Mouse (Mus musculus) gastrocnemius, adult 18-20 months (tissue): ENCODE measurements around the gene Zmat5. TPM values are rescaled to one million over a fixed set of nuclear protein-coding genes. Genes with fewer than 3 reads are reported as not detected.
A peak's percentile ranks its signal among the peaks of the same experiment; 100 is the strongest.

Source experiments
- DNase-seq: peaks from one replicate; pipeline ENCODE4 v3.0.0; 2021; ENCODE audit warnings: low spot score
- long read RNA-seq, 2 experiments: library from polyadenylated mRNA; stranded (forward); transcript quantifications; one replicate each; pipeline ENCODE4 v2.0.0; 2021
- total RNA-seq, 2 experiments: library from RNA; stranded (reverse); gene quantifications; 2 replicates each; pipeline ENCODE4 v1.2.3; 2021

Gene Zmat5
- total RNA-seq: 10 to 100 TPM; 25.5 to 26.6 TPM
- long read RNA-seq, experiment 1, partial matches to known transcripts: 0 of 16 reads
- long read RNA-seq, experiment 1, other reads (novel, unspliced or antisense): 14 of 16 reads
- long read RNA-seq, experiment 2, transcript Zmat5-201 (6 exons, 792 nt): major isoform, 6 of 27 reads
- long read RNA-seq, experiment 2, partial matches to known transcripts: 2 of 27 reads
- long read RNA-seq, experiment 2, other reads (novel, unspliced or antisense): 19 of 27 reads

- DNase-seq: peak; percentile 92
Measured at GRCm38 (mm10) chr11:4704072-4704964, at the start of gene Zmat5, which contains the start of gene Uqcr10. TSS of gene Zmat5 (plus strand) at chr11:4704678. TSS of gene Uqcr10 (minus strand) at chr11:4704342.

DNA sequence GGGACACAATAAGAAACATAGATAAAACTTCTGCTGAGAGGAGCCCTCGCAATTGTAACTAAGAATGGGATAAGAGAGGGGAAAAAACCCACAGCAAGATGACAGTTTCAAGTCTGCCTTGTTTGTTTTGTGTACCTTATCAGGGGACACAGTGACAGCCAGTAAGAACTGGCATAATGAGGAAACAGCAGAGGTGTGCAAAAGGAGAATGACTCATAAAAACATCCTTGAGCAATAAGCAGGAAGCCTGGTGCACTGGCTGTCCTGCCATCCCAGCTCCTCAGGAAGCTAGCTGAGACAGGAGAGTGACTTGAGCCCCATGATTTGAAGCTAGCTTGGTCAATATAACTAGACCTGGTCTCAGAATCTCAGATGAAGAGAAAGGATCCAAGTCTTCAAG is 44.7 kb upstream of the Zmat5 start:
- DNase-seq: no peak

DNA sequence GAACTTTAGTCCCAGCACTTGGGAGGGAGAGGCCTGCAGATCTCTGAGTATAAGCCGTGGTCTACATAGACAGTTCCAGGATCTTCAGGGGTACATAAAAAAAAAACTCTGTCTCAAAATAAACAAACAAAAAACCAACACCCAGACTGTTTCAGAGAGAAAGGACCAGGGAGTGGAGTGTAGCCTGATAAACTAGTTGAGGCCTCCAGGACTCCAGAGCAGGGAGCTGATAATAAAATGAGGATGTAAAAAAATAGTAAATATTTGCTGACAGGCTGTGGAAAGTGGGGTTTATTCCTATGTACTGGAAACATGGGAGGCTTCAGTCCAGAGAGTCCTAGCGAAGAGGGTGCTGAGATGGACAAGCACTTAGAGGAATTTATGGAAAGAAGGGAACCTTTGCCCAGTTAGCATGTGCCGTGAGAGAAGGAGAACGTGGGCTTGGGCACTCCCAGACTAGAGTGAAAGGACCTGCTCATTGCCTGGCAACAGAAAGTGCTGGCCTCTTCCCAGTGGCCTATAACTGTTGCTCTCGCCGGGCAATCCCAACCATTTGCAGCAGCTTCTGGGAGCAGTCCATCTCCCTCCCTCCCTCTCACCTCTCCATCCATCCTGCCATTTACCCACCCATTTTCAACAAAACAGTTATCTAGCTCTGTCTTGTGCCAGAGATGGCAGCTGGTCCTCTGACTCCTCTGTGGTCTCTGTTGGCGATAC is 44.0 kb upstream of the Zmat5 start:
- DNase-seq: peak; percentile 31

DNA sequence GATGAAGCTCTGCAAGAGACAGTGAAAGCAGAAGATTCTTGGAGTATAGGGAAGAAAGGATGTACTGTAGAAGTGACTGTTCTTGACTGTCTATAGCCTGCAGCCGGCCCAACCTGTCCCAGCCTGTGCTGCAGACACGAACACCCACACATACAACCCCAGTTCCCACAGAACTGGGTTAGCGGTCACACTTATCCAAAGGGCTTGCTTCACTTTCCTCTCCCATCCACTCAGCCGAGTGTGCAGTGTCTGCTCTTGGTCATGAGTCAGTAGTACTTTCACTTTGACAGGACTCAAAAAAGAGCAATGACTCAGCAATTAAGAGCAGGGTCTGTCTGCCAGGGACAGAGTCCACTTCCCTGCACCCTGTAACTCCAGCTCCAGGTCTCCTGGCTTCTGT is 43.2 kb upstream of the Zmat5 start:
- DNase-seq: peak; percentile 24

DNA sequence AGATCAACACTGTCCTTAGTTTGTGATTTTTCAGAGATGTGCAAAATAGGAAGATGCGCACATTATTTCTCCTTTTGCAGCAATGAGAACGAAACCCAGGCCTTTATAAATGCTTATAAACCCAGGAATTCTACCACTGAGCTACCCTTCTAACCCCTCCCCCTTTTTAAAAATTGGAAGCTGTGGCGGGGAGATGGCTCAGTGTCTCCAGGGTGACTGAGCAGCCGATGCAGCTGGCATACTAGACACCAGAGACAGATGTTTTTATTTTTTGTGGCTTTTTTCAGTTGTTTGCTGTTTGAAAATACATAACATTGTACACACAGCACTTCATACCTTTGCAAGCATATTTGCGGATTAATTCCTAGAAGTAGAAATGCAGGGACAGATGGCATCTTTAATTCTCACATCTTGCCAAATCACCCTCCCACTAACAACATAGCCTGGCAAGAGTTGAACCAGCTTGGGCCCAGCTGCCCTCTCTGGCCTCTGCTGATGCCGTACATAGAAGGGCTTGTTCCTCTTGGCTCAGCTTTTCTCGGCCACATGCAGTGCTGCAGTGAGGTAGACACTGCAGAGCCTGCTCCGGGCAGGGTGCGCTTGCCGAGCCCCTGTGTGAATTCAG is 42.5 kb upstream of the Zmat5 start:
- DNase-seq: no peak

DNA sequence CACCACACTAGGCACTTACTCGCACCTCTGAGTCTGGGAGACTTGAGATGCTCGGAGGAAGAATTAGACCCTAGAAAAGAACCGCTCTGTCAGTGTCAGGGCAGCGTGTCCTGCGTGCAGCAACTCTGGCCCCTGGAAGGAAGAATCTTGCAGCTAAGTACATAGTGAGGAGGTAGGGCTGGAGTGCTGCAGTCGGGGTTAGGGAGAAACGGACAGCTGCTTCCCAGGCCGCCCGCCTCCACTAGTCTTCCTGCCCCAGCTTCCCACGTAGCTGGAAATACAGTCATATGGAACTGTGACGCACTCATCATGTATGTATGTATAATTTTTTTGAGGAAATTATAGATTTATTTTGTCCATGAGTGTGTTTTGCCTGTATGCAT is 42.0 kb upstream of the Zmat5 start:
- DNase-seq: no peak

DNA sequence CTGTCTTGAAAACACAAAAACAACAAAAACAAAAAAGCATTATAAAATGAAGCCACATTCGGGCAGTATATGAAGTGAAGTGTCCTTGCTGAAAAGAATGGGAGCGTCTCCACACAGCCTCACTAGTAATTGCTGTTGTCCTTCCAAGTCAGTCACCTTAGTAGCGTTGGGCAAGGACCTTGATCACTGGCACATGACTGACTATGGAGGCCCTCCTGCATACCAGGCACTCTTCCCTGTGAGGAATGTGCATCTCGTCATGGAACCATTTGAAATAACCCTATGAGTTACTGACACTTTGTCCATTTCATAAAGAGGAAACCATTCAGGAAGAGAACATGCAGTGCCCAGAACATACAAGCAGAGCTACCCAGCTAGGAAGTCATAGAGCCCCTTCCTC is 32.7 kb upstream of the Zmat5 start:
- DNase-seq: no peak

DNA sequence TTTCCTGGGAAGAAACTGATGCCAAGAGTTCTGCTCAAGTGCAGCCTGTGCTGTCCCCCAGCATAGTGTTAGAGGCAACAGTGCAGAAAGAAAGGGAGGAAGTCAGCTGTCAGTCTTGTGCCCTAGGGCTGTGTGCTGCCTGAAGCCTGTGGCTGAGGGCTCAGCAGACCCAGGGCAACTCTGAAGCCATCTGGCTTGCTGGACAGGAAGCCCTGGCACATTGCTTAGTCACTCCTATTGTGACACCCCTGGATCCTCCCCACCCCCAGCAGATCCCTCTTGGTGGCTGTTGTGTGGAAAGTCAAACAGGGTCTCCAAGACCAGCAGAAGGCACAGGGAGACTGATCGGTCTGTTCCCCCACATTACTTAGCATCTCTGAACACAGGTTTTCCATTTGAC is 29.9 kb upstream of the Zmat5 start:
- DNase-seq: no peak

GRCm38 (mm10) chr11:4675126-4675562 is 29.3 kb upstream of the Zmat5 start:
- DNase-seq: no peak

DNA sequence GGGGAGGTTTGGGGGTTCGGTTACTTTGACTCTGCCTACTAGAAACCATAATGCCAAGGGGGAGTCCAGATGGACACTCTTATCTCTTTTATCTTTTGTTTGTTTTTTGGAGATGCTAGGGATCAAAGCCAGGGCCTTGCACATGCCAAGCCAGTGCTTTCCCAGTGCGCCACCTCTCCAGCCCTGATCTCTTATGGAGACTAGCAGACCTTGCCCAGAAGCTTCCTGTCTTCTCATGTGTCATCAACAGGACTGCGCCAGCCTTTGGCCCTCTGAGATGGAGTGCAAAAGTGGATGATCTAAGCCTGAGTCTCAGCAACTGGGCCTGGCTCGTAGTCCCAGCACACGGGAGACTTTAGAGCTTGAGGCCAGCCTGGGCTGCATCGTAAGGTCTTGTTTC is 28.8 kb upstream of the Zmat5 start:
- DNase-seq: peak; percentile 30

DNA sequence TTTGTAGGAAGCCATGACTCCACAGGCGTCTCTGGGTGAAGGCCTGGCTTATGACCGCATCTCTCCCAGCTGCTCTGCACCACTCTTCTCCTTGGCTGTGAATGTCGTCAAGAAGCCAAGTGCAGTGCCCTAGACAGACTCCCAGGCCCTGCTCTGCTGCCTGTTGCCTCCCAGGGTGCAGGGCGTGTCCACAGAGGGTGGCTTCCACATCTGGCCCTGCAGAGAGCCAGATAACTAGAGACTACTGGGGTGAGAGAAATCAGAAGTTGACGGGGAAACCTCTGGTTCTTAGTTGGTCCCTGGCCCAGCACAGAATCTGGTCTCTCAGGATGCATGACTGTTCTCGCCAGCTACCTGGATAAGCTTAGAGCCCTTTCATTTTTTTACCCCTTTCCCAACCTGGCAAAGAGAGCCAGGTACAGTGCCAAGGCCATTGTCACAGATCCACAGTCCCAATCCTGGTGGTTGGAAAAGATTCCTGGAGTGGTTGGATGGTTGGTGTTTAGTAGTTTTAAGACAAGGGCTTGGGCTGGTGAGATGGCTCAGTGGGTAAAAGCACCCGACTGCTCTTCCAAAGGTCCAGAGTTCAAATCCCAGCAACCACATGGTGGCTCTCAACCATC is 27.1 kb upstream of the Zmat5 start:
- DNase-seq: no peak

DNA sequence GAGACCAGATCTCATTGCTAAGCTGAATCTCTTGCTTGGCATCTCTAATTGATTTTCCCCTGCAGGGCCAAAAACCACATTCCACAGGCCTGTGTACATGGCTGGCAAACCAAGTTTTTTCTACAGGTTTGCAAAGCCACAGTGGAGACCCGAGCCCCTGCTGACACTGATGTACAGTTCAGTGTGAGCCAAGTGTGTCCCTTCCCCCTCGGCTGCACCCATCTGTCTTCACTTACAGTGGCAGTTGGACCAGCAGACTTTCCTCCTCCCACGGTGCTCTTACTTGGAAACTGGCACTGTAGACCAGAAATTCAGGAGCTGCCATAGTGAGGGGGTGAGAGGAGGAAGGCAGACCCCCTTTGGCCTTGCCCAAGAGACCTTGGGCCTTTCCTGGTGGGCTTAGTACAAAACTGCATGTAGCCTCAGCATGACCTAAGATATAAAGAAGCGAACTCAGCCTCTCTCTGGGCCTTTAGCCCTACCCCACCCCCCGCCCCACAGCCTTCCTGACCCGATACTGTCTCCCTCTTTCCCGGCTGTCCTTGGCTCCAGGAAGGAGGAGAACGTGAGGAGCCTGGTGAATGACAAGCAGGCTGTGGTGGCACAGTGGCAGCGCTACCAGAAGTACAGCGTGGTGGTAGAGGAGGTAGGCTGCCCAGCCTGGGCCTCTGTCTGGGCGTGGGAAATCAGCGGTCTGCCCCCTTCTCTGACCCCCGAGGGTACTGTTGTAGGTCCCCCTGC is 25.6 kb upstream of the Zmat5 start:
- no peak for DNase-seq

- DNase-seq: no peak
Measured at GRCm38 (mm10) chr11:4679441-4679832, 25.0 kb upstream of the Zmat5 start.

- DNase-seq: no peak
Measured at GRCm38 (mm10) chr11:4680126-4680525, 24.4 kb upstream of the Zmat5 start.

GRCm38 (mm10) chr11:4683516-4683915 is 21.0 kb upstream of the Zmat5 start:
- DNase-seq: no peak

DNA sequence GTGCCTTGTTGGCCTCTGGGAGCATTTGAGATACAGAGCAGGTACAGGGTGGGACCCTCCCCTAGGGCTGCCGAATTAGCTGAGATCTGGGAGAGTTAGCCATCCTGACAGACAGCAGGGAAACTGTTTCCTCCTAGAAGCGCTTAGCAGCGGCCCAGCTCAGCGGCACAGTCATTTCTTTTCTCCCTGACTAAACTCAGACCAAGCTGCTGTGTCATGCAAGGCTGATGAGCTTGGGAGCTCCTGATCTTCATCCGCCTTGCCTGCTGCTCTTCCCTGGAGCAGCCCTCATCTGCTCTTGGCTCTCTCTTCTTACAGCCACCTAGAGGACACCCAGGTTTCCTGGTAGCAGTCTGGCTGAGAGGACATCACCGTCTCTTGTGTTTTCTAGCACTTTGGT is 20.3 kb upstream of the Zmat5 start:
- no peak for DNase-seq

- DNase-seq: no peak
Measured at GRCm38 (mm10) chr11:4685071-4685470, 19.4 kb upstream of the Zmat5 start.

DNA sequence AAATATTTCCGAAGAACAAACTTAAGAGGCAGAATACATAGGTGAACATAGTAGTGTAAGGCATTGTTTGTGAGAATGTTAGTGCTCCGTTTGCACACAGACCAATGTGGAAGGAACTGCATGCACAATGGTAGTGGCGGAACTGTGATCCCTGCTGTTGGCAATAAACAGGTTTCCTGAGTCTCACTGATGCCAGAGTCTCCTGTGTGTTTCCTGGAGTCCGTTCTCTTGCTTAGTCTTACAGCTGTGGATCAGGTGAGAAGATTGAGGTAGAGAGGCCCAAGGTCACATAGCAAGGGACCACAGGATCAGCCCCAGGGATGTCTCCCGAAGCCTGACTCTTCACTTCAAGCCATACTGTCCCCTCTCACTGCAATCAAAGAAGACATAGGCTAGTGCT is 19.0 kb upstream of the Zmat5 start:
- no peak for DNase-seq

DNA sequence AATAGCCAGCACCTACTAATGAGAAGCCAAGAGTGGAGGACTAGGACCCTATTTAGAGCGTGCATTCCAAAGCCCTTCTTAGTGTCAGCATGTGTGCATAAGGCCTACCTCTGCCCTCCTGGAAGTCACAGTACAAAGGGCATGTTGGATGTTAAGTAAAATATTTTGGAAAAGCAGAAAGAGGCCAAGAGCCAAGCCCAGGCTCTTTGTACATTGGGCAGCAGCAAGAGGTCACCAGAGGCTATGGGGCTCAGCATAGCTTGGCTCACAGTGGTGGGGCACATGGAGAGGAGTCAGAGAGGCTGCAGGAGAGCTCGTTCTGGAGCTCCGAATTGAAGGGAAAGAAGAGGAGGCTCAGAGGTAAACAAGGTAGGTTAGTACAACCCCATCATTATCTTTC is 17.5 kb upstream of the Zmat5 start:
- no peak for DNase-seq

DNA sequence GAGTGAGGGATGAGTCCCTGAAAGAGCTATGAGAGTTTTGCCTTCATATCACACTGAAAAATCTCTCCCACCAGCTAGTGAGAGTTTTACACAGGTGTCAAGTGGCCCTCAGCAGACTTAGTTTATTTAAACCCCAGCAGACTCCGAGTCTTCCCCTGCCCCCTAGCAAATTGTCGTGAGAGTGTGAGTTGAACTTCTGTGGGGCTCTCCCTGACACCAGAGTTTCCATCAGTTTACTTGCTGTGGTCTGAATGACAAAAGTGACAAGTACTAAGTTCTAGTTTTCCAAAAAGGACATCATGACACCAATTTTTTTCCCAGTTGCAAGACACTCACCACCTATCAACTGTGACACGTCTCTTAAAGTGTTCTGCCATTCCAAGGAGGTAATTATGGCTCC is 16.6 kb upstream of the Zmat5 start:
- DNase-seq: no peak
